Mouse (Mus musculus) MEL (cell line): ENCODE data around the gene Gosr1. TPM values are rescaled to one million over a fixed set of nuclear protein-coding genes. Genes with fewer than 3 reads are reported as not detected.

Experiments used
- DNase-seq: peaks from one replicate; pipeline ENCODE4 v3.0.0; 2011; ENCODE audit warnings: low read depth, low spot score
- H3K27ac ChIP-seq: 2 replicates; pipeline ENCODE4 v1.5.1; 2012; ENCODE audit warnings: low read depth, mild to moderate bottlenecking, control low read depth, low read length, moderate library complexity; ENCODE audit not compliant: control insufficient read depth
- H3K27me3 ChIP-seq, 2 experiments: fragments of 150-350 bp in 1 of 2; sonication (generic) in 1 of 2; 2 replicates each; pipeline ENCODE4 v1.6.1; 2012; ENCODE audit warnings: low read length in 2 of 2, mild to moderate bottlenecking in 2 of 2, improper control_type of control experiment in 1 of 2, moderate library complexity in 1 of 2; ENCODE audit not compliant: insufficient read depth in 2 of 2, control insufficient read depth in 1 of 2
- H3K36me3 ChIP-seq, 2 experiments: 2 replicates each; pipeline ENCODE4 v1.6.1; 2012 to 2014; ENCODE audit warnings: low read length in 2 of 2, improper control_type of control experiment in 1 of 2, inconsistent platforms in 1 of 2, mild to moderate bottlenecking in 1 of 2; ENCODE audit not compliant: insufficient read depth in 2 of 2, control insufficient read depth in 1 of 2
- H3K4me1 ChIP-seq, 2 experiments: fragments of 150-350 bp in 1 of 2; sonication (generic) in 1 of 2; 2 replicates each; pipeline ENCODE4 v1.6.1; 2012; ENCODE audit warnings: low read length in 2 of 2, improper control_type of control experiment in 1 of 2, mild to moderate bottlenecking in 1 of 2; ENCODE audit not compliant: insufficient read depth in 2 of 2, control insufficient read depth in 1 of 2
- H3K4me3 ChIP-seq, 2 experiments: fragments of 150-350 bp in 1 of 2; sonication (generic) in 1 of 2; 2 replicates each; pipeline ENCODE4 v1.5.1; 2012; ENCODE audit warnings: low read depth in 2 of 2, low read length in 2 of 2, mild to moderate bottlenecking in 2 of 2, moderate library complexity in 2 of 2, control low read depth in 1 of 2, improper control_type of control experiment in 1 of 2; ENCODE audit not compliant: control insufficient read depth in 1 of 2, insufficient read depth in 1 of 2
- H3K79me2 ChIP-seq: 2 replicates; pipeline ENCODE4 v1.6.1; 2012; ENCODE audit warnings: mild to moderate bottlenecking, low read length, moderate library complexity; ENCODE audit not compliant: control insufficient read depth, poor library complexity, insufficient read depth
- H3K9ac ChIP-seq: 2 replicates; pipeline ENCODE4 v1.6.1; 2012; ENCODE audit warnings: low read depth, mild to moderate bottlenecking, control low read depth, low read length, moderate library complexity; ENCODE audit not compliant: control insufficient read depth, poor library complexity, severe bottlenecking
- H3K9me3 ChIP-seq: fragments of 150-350 bp; sonication (generic); replicated peaks from 2 replicates; pipeline ENCODE4 v1.6.1; 2012; ENCODE audit warnings: mild to moderate bottlenecking, low read length, improper control_type of control experiment, moderate library complexity; ENCODE audit not compliant: insufficient read depth
- BHLHE40 ChIP-seq: IDR thresholded peaks from 2 replicates; pipeline ENCODE4 v1.6.1; 2012; ENCODE audit warnings: low read depth, mild to moderate bottlenecking, inconsistent platforms, low read length, improper control_type of control experiment, borderline replicate concordance
- CHD2 ChIP-seq: IDR thresholded peaks from 2 replicates; pipeline ENCODE4 v1.6.1; 2011; ENCODE audit warnings: low read length, improper control_type of control experiment
- CTCF ChIP-seq, 3 experiments: IDR thresholded peaks in 2 of 3; conservative IDR thresholded peaks in 1 of 3; 2 replicates each; pipeline ENCODE4 v1.5.1; 2011 to 2012; ENCODE audit warnings: low read length in 3 of 3, low read depth in 2 of 3, mild to moderate bottlenecking in 2 of 3, improper control_type of control experiment in 1 of 3, inconsistent platforms in 1 of 3, mixed read lengths in 1 of 3, moderate library complexity in 1 of 3; ENCODE audit not compliant: control insufficient read depth in 1 of 3, insufficient read depth in 1 of 3, poor library complexity in 1 of 3, severe bottlenecking in 1 of 3
- ELF1 ChIP-seq: IDR thresholded peaks from 2 replicates; pipeline ENCODE4 v1.6.1; 2014; ENCODE audit warnings: low read depth, mild to moderate bottlenecking, inconsistent platforms, low read length, improper control_type of control experiment, moderate library complexity
- EP300 ChIP-seq, 2 experiments: IDR thresholded peaks; 2 replicates each; pipeline ENCODE4 v1.6.1; 2011; ENCODE audit warnings: improper control_type of control experiment in 2 of 2, low read length in 2 of 2, low read depth in 1 of 2, mild to moderate bottlenecking in 1 of 2
- ETS1 ChIP-seq: IDR thresholded peaks from 2 replicates; pipeline ENCODE4 v1.6.1; 2012; ENCODE audit warnings: low read depth, mild to moderate bottlenecking, inconsistent platforms, low read length, improper control_type of control experiment, moderate library complexity
- GABPA ChIP-seq: IDR thresholded peaks from 2 replicates; pipeline ENCODE4 v1.6.1; 2012; ENCODE audit warnings: low read depth, mild to moderate bottlenecking, inconsistent platforms, low read length, improper control_type of control experiment, moderate library complexity
- GATA1 ChIP-seq: IDR thresholded peaks from 2 replicates; pipeline ENCODE4 v1.6.1; 2011; ENCODE audit warnings: low read depth, low read length, improper control_type of control experiment
- HCFC1 ChIP-seq: IDR thresholded peaks from 2 replicates; pipeline ENCODE4 v1.6.1; 2012; ENCODE audit warnings: low read depth, mild to moderate bottlenecking, inconsistent platforms, low read length, improper control_type of control experiment, moderate library complexity
- JUND ChIP-seq: IDR thresholded peaks from 2 replicates; pipeline ENCODE4 v1.6.1; 2011; ENCODE audit warnings: low read depth, mild to moderate bottlenecking, improper control_type of control experiment, low read length
- KAT2A ChIP-seq: conservative IDR thresholded peaks from 2 replicates; pipeline ENCODE4 v1.6.1; 2012; ENCODE audit warnings: low read depth, low read length, improper control_type of control experiment, inconsistent platforms
- MAZ ChIP-seq: IDR thresholded peaks from 2 replicates; pipeline ENCODE4 v1.6.1; 2012; ENCODE audit warnings: low read depth, mild to moderate bottlenecking, inconsistent platforms, low read length, improper control_type of control experiment
- MEF2A ChIP-seq: IDR thresholded peaks from 2 replicates; pipeline ENCODE4 v1.6.1; 2014; ENCODE audit warnings: low read depth, mild to moderate bottlenecking, inconsistent platforms, low read length, improper control_type of control experiment; ENCODE audit not compliant: poor library complexity, insufficient replicate concordance, severe bottlenecking; ENCODE audit errors: extremely low read depth
- MYB ChIP-seq: IDR thresholded peaks from 2 replicates; pipeline ENCODE4 v1.6.1; 2011; ENCODE audit warnings: mild to moderate bottlenecking, low read depth, low read length, improper control_type of control experiment
- MYC ChIP-seq: IDR thresholded peaks from 2 replicates; pipeline ENCODE4 v1.6.1; 2011; ENCODE audit warnings: low read depth, mild to moderate bottlenecking, low read length, improper control_type of control experiment, moderate library complexity
- NELFE ChIP-seq: IDR thresholded peaks from 2 replicates; pipeline ENCODE4 v1.6.1; 2011; ENCODE audit warnings: low read depth, low read length, improper control_type of control experiment
- NRF1 ChIP-seq: IDR thresholded peaks from 2 replicates; pipeline ENCODE4 v1.6.1; 2014; ENCODE audit warnings: low read depth, mild to moderate bottlenecking, inconsistent platforms, low read length, improper control_type of control experiment, moderate library complexity; ENCODE audit not compliant: poor library complexity, insufficient read depth, severe bottlenecking
- POLR2AphosphoS5 ChIP-seq: IDR thresholded peaks from 2 replicates; pipeline ENCODE4 v1.6.1; 2012; ENCODE audit warnings: low read depth, borderline replicate concordance, mild to moderate bottlenecking, inconsistent platforms, low read length, moderate library complexity, mixed read lengths
- RCOR1 ChIP-seq: IDR thresholded peaks from 2 replicates; pipeline ENCODE4 v1.6.1; 2012; ENCODE audit warnings: low read depth, mild to moderate bottlenecking, inconsistent platforms, low read length, improper control_type of control experiment
- SIN3A ChIP-seq: IDR thresholded peaks from 2 replicates; pipeline ENCODE4 v1.6.1; 2012; ENCODE audit warnings: low read length, improper control_type of control experiment, inconsistent platforms
- TBP ChIP-seq: IDR thresholded peaks from 2 replicates; pipeline ENCODE4 v1.8.0; 2011; ENCODE audit warnings: low read depth, low read length, improper control_type of control experiment
- TCF12 ChIP-seq: IDR thresholded peaks from 2 replicates; pipeline ENCODE4 v1.6.1; 2014; ENCODE audit warnings: low read depth, mild to moderate bottlenecking, inconsistent platforms, low read length, improper control_type of control experiment, moderate library complexity
- USF1 ChIP-seq: IDR thresholded peaks from 2 replicates; pipeline ENCODE4 v1.6.1; 2014; ENCODE audit warnings: low read depth, mild to moderate bottlenecking, inconsistent platforms, low read length, improper control_type of control experiment, moderate library complexity
- ZMIZ1 ChIP-seq: IDR thresholded peaks from 2 replicates; pipeline ENCODE4 v1.6.1; 2012; ENCODE audit warnings: low read depth, mild to moderate bottlenecking, inconsistent platforms, low read length, improper control_type of control experiment, moderate library complexity
- ZNF384 ChIP-seq: IDR thresholded peaks from 2 replicates; pipeline ENCODE4 v1.6.1; 2012; ENCODE audit warnings: low read depth, mild to moderate bottlenecking, inconsistent platforms, low read length, improper control_type of control experiment
- polyA plus RNA-seq, 2 experiments: library from polyadenylated mRNA; stranded (reverse) in 1 of 2; unstranded in 1 of 2; fragments of >175 nt in 1 of 2; fragments of >200 nt in 1 of 2; gene quantifications; 2 replicates each; pipeline versions ENCODE4 v1.2.1 to v1.2.4; 2012; ENCODE audit warnings: low replicate concordance in 2 of 2, low read depth in 1 of 2; ENCODE audit not compliant: insufficient read length in 2 of 2, insufficient read depth in 1 of 2, missing spikeins in 1 of 2
- total RNA-seq: library from RNA; depleted of rRNA; stranded (reverse); fragments of 300-350 nt; gene quantifications from 2 replicates; pipeline ENCODE4 v1.2.3, GENCODE M21; 2012

Gene Gosr1
- total and polyA plus RNA-seq, 3 experiments = 23.1 to 25.8 TPM; not detected in 1

DNA sequence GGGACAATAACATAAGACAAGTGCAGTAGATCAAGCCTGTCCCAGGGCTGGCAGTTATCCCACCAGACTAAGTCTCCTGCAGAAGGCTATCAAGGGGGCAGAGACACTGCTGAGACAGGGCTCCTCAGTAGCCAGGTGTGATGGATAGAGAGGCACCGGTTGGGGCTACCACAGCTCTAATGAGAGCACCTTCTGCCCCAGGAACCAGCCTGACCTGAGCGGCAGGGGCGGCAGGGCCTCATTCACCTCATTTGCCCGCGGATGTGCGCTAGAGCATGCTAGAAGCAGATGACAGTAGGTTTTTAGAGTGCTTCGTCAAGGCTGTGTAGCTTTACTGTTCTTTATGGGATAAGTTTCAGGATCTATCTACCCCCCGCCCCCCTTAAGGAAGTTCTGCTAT lies 39.5 kb downstream of the Gosr1 start:
- Histone ChIP-seq H3K27me3 (no peaks in the 10 kb centered on the region; a peak in 2 of 4 replicates), H3K79me2 (no peaks in the 10 kb centered on the region), H3K9ac (no peak overlapping the region), H3K9me3 (no peaks in the 10 kb centered on the region), H3K27ac (no peak overlapping the region)
- no peak for TF ChIP-seq MAZ
- TF ChIP-seq USF1 = no peak
- TF ChIP-seq TBP = no peak
- no peak for TF ChIP-seq SIN3A
- TF ChIP-seq NRF1 = no peak
- TF ChIP-seq EP300 (IDR thresholded peaks at IDR 0.05; ENCODE audit: low read depth in 1 of 2, low read length in 2 of 2) = no peak
- TF ChIP-seq HCFC1 = no peak
- TF ChIP-seq RCOR1 = no peak
- no peak for TF ChIP-seq BHLHE40
- no peak for TF ChIP-seq CHD2
- no peak for TF ChIP-seq ELF1
- no peak for TF ChIP-seq KAT2A
- no peak for TF ChIP-seq TCF12
- no peak for TF ChIP-seq JUND
- TF ChIP-seq MYB = no peak
- no peak for TF ChIP-seq ZMIZ1
- no peak for TF ChIP-seq ETS1
- TF ChIP-seq, all 39 proteins: peak for 0
- no peak overlapping the region for H3K4me3 ChIP-seq
- no peak for DNase-seq
- no peaks in the 10 kb centered on the region for H3K36me3 ChIP-seq
- no peaks in the 10 kb centered on the region for H3K4me1 ChIP-seq

DNA sequence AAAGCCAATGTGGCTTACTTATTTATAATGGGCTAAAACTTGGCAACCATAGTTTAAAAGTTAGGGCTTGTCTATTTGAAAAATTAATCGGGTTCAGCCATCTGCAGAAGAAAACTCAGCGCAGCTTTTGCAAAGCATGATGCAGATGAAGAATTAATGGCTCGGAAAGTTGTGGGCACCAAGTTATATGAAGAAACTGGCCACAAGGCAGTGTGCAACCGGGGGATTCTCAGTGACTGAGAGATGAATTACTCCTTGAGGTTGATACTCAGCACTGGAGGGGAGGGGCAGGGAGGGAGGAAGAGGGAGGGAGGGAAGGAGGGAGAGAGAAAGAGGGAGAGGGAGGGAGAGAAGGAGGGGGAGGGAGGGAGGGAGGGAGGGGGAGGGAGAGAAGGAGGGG lies 46.4 kb downstream of the Gosr1 start:
- Histone ChIP-seq H3K9me3 (no peaks in the 10 kb centered on the region), H3K4me1 (no peaks in the 10 kb centered on the region), H3K36me3 (no peaks in the 10 kb centered on the region), H3K27me3 (peaks cover 6 to 8% of the 10 kb centered on the region in 2 experiments), H3K4me3 (no peak overlapping the region), H3K9ac (no peak overlapping the region), H3K79me2 (no peaks in the 10 kb centered on the region), H3K27ac (no peak overlapping the region)
- DNase-seq = no peak
- TF ChIP-seq KAT2A = no peak
- TF ChIP-seq NRF1 = no peak
- TF ChIP-seq ZNF384 = no peak
- no peak for TF ChIP-seq NELFE
- TF ChIP-seq TBP = no peak
- no peak for TF ChIP-seq POLR2AphosphoS5
- no peak for TF ChIP-seq GATA1
- TF ChIP-seq GABPA = no peak
- TF ChIP-seq MEF2A = no peak
- TF ChIP-seq MYC = no peak
- no peak for TF ChIP-seq CTCF (IDR thresholded peaks at IDR 0.05 in 2 of 3, conservative IDR thresholded peaks at IDR 0.05 in 1 of 3; ENCODE audit: control insufficient read depth in 1 of 3, insufficient read depth in 1 of 3, low read depth in 2 of 3, low read length in 3 of 3, poor library complexity in 1 of 3, severe bottlenecking in 1 of 3)
